Mouse (Mus musculus): ENCODE data around the gene Fkbp14. TPM values are rescaled to one million over a fixed set of nuclear protein-coding genes. Genes with fewer than 3 reads are reported as not detected.

Gene Fkbp14
- total RNA-seq (2021): 10 to 100 TPM; 12.5 to 16.6 TPM
- long read RNA-seq, experiment 1, transcript Fkbp14-201 (4 exons, 2,694 nt): major isoform, 10 of 15 reads
- long read RNA-seq, experiment 1, partial matches to known transcripts: 1 of 15 reads
- long read RNA-seq, experiment 1, other reads (novel, unspliced or antisense): 3 of 15 reads
- long read RNA-seq, experiment 2, transcript Fkbp14-201 (4 exons, 2,694 nt): major isoform, 9 of 11 reads
- long read RNA-seq, experiment 2, partial matches to known transcripts: 1 of 11 reads
- long read RNA-seq, experiment 2, other reads (novel, unspliced or antisense): 0 of 11 reads

DNA sequence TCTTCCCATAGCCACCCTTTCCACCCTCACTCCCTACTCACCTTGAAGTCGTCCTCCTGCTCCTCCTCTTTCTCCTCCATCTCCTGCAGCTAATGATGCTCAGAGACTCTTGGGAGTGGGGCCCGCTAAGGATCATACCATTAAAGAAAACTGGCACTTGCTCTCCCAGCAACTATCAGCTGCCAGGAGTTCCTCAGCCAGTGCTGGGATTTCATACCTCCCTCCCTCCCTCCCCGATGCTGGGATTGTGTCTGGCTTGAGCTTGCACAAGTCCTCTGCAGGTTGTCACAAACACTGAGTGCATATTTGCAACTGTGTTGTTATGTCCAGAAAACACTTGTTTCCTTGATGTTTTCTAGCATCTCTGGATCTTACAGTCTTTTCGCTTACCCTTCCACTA is at the start of gene Fkbp14:
Gene Fkbp14 (minus strand): TSS at position 101 of the 400 bp plus-strand sequence.
- DNase-seq (ENCODE audit: low spot score in 2 of 2): no peak

DNA sequence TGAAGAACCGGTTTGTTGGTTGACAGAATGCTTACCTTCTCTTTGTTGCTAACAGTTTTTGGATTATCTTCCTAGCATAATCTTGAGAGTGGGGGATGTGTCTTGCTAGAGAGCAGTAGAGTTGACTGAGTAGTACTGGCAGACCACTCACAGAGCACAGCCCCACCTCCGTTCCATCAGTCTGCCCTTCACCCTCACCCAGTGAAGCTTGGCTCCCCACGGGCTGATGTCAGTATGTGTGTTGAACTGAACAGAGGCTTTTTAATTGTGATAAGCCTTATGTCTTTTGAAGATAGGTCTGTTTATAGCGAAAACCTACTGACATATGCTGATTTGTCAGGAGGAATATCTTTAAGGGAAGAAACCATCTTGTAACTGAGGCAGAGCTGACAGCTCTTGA is 46.1 kb upstream of the Fkbp14 start:
- no peak for DNase-seq (ENCODE audit: low spot score in 2 of 2)

DNA sequence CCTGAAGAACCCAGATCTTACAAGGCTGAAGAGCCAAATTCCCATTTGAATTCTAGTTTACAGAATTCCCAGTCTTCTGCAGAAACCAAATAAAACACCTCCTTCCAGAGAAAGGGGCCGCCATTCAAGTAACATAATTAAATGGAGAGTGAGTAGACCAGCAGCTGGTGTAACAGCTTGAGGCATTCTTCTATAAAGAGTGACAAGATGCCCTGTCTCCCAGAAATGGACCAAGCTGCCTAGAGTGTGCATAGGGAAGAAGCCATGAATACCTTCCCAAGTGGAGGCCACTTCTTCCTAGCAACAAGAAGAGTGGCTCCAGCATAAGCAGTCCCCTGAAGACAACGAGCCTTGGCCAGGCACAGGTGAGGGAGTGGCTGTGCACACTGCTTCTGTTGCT is 44.8 kb upstream of the Fkbp14 start:
- no peak for DNase-seq (ENCODE audit: low spot score in 2 of 2)

DNA sequence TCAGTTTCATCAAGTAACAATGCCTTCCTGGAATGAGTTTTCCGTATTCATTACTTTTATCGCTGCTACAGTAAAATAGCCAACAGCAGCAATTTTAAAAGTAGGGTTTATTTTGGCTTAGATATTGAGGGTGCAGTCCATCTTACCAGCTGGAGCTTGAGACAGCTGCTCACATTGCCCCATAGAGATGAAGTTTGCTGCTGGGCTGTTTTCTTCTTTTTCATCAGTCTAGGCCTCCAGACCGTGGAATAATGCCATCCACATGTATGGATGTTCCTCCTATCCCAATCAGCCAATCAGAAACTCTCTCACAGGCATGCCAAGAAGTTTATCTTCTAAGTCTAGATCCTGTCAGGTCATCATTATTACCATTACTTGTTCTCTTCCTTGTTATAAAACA is 42.8 kb upstream of the Fkbp14 start:
- no peak for DNase-seq (ENCODE audit: low spot score in 2 of 2)

DNA sequence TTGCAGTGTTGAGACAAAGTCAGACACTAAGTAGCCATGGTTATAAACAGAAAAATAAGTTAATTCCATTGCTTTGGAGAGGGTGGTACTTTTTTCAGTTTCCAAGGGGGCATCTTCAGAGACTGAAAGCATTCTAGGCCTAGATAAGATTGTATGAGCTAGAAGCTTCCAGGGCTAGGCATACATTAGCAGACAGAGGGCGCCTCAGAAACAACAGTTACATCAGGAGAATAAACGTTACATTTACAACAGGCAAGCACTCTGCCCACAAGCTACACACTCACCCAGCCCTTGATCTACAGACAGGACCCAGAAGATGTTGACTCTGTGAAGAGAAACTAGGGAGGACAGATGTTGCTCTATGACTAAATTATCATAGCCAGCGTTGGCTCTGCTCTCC is 34.4 kb upstream of the Fkbp14 start:
- DNase-seq (ENCODE audit: low spot score in 2 of 2): peak in 1 of 2 experiments; percentile 35

DNA sequence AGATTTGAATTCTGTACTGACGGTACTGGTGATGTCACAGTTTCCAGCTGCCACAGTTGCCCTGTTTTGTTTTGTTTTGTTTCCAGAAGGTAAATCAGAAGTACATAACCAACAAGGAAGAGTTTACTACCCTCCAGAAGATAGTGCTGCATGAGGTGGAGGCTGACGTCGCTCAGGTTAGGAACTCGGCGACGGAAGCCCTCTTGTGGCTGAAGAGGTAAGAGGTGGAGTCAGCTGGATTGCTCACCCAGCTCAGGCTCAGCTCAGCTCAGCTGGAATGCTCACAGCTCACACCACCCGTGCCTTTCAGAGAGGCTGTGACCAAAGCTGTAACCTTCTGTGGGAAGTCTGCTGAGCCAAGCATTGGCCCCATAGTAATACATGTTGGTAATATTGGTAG is 32.6 kb upstream of the Fkbp14 start:
- DNase-seq (ENCODE audit: low spot score in 2 of 2): no peak

DNA sequence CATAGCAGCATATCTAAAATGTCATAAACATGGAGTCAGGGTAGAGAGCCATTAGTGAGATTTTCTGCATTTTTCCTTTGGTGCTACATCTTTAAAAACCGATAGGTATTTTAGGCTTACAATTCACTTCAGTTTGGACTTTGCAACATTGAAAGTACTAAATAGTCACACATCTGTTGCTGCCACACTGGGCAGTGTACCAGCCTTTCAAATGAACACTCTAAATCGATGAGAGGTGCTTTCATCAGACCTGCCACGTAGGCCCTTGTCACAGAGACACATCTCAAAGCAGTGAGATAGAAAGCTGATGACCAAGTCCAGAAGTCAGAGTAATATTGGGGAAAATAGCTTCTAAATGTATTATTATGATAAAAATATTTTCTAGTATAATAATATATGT is 31.3 kb upstream of the Fkbp14 start:
- no peak for DNase-seq (ENCODE audit: low spot score in 2 of 2)

DNA sequence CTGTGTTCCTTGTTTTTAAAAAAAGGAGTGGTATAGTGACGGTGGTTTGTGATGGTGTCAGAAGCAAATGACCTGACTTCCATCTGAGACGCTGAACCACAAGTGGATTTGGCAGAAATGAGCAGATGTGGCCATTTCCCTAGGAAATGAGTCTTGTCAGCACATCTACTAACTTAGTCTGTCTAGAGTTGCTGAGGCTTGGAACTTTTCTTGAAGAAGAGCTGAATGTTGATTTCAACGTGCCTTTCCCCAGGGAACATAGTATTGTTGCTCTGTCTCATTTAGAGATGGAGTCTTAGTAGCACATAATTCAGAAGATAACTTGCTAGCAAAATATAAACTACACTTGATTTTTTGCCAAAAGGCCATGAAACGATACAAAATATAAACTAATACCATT is 23.2 kb upstream of the Fkbp14 start:
- no peak for DNase-seq (ENCODE audit: low spot score in 2 of 2)

DNA sequence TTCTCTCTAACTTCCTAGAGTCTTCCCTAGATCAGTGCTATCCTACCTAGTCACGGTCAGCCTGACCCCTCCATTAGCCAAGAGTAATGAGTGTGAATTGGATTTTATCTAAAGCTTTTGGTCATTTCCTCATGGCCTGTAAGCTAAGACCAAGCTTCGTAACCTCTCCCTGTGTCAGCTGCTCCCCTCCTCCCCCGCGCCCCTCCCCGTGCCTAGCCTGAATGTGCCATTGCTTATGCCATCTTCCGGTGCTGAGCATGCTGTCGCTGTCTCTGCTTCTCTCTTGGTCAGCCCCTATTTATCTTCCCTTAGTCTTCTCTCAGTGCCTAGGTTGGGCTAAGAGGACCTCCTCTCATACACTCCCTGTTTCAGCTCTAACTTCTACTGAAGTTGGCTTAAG is 22.4 kb upstream of the Fkbp14 start:
- DNase-seq (ENCODE audit: low spot score in 2 of 2): no peak

DNA sequence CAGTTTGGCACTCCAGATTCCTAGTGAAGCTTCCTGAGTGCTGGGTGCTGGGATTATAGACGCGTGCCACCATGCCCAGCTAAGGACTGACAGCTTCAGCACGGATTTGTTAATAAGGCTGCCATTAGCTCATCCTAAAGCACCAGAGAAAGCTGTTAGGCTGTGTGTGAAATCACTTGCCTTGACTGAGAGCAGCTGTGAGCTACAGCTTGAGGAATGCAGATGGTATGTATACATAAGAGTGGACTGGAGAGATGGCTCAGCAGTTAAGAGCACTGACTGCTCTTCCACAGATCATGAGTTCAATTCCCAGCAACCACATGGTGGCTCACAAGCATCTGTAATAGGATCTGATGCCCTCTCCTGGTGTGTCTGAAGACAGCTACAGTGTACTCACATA is 20.3 kb upstream of the Fkbp14 start:
- no peak for DNase-seq (ENCODE audit: low spot score in 2 of 2)

DNA sequence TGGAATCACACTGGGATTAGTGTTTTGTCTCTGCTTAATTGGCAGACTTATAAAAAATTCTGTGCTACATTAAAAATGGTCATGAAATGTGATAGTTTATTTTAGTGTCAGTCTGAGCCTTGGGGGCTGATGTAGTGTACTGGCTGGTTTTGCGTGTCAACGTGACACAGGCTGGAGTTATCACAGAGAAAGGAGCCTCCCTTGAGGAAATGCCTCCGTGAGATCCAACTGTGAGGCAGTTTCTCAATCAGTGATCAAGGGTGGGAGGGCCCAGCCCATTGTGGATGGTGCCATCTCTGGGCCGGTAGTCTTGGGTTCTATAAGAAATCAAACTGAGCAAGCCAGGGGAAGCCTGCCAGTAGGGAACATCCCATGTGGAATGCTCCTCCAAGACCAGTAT is 9.1 kb upstream of the Fkbp14 start:
- no peak for DNase-seq (ENCODE audit: low spot score in 2 of 2)

DNA sequence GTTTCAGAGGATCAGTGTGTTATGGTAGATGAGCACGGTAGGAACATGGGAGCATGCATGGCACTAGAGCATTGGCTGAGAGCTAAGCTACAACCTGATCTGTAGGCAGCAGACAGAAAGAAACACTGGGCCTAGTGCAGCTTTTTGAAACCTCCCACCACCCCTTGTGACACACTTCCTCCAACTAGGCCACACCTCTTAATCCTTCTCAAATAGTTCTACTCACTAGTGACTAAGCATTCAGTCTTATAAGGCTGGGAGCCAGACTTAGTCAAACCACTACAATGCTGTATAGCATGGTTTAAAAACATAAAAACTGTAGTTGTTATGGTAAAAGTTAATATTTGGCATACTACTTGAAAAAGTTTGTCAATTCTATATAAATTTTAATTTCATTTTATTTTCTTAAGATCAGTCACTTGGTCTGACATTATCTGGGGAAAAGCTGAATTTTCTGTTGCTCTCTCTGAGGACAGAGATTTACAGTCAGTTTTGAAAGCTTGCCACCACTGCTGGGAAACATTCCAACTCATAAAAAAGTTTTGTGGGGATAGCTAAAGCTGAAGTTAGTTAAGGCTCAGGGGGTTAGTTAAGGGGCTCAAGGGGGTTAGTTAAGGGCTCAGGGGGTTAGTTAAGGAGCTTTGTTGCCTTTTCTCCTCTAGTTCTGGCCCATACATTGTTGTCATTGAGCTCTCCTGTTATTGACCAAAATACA is 7.0 kb upstream of the Fkbp14 start:
- no peak for DNase-seq (ENCODE audit: low spot score in 2 of 2)

DNA sequence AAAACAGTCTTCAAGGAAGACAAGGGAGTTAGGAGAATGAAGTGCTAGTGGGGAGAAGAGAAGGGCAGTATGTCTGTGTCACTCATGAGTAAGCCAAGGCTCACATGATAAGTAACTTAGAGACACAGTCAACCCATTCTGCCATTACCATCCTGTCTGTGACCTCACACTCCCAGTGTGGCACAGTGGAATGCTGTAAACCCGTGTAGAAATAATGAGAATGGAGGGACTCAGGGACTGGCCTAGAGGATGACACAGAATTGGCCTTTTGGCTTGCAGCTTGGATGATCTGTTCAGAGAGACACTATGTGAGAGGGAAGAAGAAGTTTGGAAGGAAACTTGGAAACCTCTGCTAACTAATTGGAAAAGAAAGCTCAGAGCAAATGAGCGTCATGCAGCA is 5.8 kb upstream of the Fkbp14 start:
- no peak for DNase-seq (ENCODE audit: low spot score in 2 of 2)

DNA sequence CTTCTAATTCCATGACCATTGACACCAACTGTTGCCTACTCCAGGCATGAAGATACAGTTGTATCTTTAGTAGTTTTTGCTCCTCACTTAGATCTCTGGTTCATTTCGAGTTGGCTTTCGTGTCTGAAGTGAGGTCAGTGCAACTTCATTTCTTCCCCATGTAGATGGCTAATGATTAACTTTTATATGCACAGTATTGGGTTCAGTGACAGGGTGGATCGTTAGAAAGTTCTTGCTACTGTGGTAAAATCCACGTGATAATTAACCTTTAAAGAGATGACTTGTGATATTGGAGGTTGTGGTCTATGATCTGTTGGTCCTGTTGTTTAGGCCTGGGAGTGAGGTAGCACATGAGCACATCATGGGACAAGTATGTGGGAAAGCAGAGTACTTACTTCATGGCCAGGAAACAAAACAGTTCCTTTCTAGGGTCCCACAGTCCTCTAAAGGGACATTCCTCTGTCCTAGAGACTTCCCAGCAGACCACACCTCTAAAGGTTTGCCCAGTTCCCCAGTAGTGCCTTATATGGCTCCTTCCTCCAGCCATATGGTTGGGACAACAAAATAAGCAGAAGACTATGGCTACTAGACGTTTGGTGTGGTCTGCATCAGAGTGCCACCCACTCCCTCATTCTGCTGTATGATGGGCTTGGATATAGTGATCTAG is 3.7 kb upstream of the Fkbp14 start:
- DNase-seq (ENCODE audit: low spot score in 2 of 2): no peak

DNA sequence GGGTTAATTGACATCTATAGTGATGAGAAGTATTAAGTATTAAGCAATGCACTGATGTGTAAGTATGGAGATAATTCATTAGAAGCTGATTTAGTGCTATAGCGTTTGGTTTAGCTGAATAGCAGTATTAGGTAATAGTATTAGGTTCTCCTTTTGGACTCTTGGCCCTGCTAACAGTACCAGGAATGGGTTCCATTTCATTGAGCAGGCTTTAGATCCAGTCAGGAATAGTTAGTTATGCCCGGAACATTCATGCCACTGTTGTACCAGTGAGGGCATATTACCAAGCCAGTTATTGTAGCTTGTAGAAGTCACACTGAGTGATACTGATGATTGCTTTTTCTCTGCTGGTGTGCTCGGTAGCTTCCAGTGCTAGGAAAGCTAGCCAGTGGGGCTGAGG is 603 bp upstream of the Fkbp14 start:
- DNase-seq (ENCODE audit: low spot score in 2 of 2): no peak

DNA sequence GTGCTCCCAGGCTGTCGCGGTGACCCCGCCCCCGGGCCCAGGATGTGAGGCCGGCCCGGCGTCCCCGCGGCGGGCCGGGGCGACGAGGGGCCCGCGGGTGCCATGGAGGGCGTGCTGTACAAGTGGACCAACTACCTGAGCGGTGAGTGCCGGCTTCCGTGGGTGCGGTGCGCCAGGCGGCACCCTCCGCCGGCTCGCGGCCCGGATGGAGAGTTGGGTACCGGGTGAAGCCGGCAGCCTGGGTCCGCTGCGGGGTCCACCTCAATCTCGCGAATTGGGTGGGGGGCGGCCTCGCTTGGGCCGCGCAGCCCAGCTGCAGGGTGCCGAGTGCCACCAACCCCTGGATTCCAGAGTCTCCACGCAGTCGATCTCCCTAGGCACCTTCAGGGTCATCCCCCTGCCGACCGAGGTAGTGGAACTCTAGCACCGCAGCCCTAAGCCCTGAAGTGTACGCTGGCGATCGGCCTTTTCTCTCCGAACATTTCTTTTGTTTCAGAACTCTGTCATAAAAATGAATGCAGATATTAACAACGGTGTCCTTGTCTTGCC is 1.7 kb downstream of the Fkbp14 start:
- no peak for DNase-seq (ENCODE audit: low spot score in 2 of 2)

DNA sequence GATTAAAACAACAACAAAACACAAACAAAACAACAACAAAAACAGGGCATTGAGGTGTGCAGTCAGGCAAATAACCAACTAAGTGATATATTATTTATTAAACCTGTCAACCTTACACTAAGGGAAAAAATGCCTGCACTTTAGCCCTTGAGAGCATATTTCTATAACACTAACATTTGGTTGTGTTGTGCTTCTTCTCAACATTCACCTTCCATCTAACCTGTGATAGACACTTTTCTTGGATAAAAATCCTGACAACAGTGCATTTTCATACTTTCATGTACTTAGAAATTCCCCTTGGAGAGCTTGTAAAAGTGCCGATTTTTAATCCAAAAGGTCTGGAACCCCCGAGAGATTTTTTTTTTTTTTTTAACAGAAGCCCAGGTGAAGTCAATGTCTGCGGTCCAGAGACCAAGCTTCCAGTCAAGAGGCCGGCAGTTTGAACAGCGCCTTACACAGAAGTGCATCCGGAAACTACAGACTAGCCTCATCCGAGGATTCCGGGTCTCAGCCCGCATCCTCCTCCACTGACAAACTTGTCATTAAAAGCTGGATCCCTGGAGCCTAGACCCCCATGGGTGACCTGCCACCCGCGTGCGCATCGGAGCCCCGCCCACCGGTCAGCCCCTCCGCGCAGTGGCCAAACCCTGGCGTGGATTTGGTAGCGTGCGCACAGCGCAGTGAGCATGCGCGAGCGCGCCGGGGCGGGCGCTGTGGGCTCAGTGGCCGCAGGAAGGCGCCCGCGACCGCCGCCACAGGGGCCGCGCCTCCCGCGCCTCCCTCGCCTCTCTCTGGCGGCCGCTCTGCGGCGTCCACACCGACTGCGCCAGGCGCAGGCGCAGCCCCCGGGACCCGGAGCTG is 2.4 kb downstream of the Fkbp14 start, which contains the start of gene Plekha8:
Gene Plekha8 (plus strand): TSS at position 643 of the 861 bp plus-strand sequence.
- DNase-seq (ENCODE audit: low spot score in 2 of 2): peak; percentile 88 to 93

DNA sequence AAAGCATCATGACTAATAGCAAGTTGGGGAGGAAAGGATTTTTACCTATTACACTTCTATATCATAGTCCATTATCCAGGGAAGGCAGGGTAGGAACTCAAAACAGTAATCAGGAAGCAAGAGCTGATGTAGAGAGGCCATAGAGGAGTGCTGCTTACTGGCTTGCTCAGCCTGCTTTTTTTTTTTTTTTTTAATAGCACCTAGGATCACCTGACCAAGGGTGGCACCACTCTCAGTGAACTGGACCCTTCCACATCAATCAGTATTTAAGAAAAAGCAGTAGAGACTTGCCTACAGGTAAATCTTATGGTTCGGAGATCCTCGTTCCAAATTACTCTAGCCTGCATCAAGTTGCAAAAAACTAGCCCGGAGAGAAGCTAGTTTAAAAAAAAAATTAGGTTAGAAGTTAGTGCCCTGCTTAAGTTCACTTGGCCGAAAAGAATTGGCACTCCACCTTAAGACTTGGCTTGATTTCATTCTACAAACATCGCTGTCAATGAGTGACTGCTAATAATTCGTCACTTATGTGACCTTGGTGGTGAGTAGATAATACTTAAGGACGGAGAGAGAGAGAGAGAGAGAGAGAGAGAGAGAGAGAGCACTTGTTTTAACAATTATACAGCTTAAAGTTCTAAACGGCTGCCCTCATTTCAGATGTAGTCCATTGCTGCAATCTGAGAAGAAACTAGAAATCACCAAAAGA is 3.2 kb downstream of the Fkbp14 start:
- DNase-seq (ENCODE audit: low spot score in 2 of 2): no peak

DNA sequence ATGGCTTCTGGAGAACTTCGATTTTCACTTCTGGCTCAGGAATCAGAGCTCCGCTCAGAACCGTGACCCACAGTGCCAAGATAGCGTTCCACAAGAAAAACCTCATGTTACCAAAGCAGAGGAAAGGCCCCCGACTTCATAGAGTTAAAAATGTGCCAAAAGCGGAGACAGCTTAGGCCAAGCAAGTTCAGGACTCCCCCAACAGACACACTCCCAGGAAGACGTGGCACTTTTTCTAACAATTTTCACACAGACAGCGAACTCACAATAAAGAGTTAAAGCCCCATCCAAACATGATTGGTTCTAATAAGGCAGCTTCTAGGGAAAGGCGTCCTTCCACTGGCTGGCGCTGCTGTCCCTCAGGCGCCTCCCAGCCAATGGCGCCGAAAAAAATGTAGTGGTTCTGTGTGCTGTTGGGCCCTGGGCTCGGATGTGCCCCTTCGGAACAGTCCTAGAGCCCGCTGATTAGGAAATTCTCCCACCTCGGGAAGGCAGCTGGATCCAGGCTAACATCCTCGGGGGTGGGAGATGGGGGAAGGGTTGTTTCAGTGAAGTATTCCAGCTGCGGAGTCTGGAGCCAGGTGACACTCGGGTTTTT is 4.1 kb downstream of the Fkbp14 start:
- peak; percentile 93 to 96 for DNase-seq (ENCODE audit: low spot score in 2 of 2)

DNA sequence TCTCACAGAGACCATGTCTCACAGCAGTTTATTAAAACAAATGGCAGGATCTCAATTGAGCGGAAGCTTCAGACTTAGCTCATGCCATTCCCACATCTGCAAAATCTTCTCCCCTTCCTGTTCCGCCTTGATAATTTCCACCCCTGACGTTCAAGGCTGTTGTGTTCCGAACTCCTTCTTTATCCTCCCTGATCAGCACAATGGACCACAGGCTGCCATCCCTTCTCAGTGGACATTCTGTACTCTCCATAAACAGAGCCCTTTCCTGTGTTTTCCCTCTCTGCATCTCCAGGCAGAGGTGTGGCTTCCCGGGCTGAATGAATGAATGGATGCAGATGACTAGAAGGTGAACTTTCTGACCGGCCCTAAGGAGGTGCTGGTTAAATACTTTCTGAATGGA is 5.3 kb downstream of the Fkbp14 start:
- no peak for DNase-seq (ENCODE audit: low spot score in 2 of 2)
